Mouse (Mus musculus) limb, embryonic 15.5 days (tissue): ENCODE results near the gene Fam227a. TPM values are rescaled to one million over a fixed set of nuclear protein-coding genes. Genes with fewer than 3 reads are reported as not detected.
A peak's percentile ranks its signal among the peaks of the same experiment; 100 is the strongest.

Source experiments
- ATAC-seq: fragments of 200-750 bp; cut with Nextera tagmentation; 2 replicates; pipeline ENCODE4 v1.8.0; 2017; ENCODE audit warnings: low read depth, moderate TSS enrichment; ENCODE audit not compliant: insufficient number of reproducible peaks, low FRiP score, low TSS enrichment
- H3K27ac ChIP-seq: fragments of 300-500 bp; sonication (generic); 2 replicates; pipeline ENCODE4 v1.5.1; 2015; ENCODE audit warnings: moderate library complexity, mild to moderate bottlenecking, inconsistent platforms
- H3K27me3 ChIP-seq: fragments of 300-500 bp; sonication (generic); 2 replicates; pipeline ENCODE4 v1.6.1; 2015; ENCODE audit warnings: inconsistent platforms
- H3K36me3 ChIP-seq: fragments of 300-500 bp; sonication (generic); 2 replicates; pipeline ENCODE4 v1.6.1; 2015; ENCODE audit warnings: inconsistent platforms
- H3K4me1 ChIP-seq: fragments of 300-500 bp; sonication (generic); 2 replicates; pipeline ENCODE4 v1.6.1; 2015; ENCODE audit warnings: inconsistent platforms
- H3K4me2 ChIP-seq: fragments of 300-500 bp; sonication (generic); 2 replicates; pipeline ENCODE4 v1.6.1; 2015; ENCODE audit warnings: mild to moderate bottlenecking, inconsistent platforms
- H3K4me3 ChIP-seq: fragments of 300-500 bp; sonication (generic); 2 replicates; pipeline ENCODE4 v1.5.1; 2015; ENCODE audit warnings: mild to moderate bottlenecking, inconsistent platforms
- H3K9ac ChIP-seq: fragments of 300-500 bp; sonication (generic); 2 replicates; pipeline ENCODE4 v1.6.1; 2015; ENCODE audit warnings: inconsistent platforms
- H3K9me3 ChIP-seq: fragments of 300-500 bp; sonication (generic); 2 replicates; pipeline ENCODE4 v1.6.1; 2016; ENCODE audit warnings: inconsistent platforms
- WGBS: fragments of 180-500 bp; shearing (Covaris S2); methylation state at CpG from one replicate; pipeline ENCODE4 v1.1.7; 2015; 5-methylcytosine and 5-hydroxymethylcytosine counted together
- polyA plus RNA-seq: library from polyadenylated mRNA; unstranded; fragments of >200 nt; fragmentation: Nextera tagmentation; extraction: Ambion mirVana; gene quantifications from 2 replicates; pipeline ENCODE4 v1.2.1, GENCODE M21; 2015

Fam227a gene
- polyA plus RNA-seq, 1 experiment from 2014 or later, result 0.82 TPM

DNA sequence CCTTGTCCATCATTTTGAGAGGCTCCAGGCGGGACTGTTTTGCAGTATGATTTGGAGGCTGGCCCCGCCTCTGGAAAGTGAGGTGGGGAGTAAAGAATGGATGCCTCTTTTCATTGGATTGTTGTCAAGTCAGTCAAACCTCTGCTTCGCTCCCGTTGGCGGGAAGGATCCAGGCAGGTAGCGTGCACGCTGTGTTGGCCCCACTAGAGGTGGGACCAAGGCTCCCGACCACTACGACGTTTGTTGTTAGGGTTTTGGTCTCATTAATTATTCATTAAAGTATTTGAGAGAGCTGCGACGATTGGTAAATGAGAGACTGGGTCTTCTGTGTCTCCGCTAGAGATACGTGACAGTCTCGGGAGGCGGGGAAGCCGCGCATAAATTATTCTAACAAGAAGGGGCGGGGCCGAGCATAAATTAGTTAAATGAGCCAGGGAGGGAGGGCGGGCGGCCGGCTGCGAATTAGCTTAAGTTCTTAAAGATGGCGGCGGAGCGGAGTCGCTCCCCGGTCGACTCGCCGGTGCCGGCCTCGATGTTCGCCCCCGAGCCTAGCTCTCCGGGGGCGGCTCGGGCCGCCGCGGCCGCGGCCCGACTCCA, 31.8 kb upstream of the Fam227a start, which contains the start of gene Gtpbp1:
TSS of gene Gtpbp1 (plus strand) at position 420 of the 597 bp plus-strand sequence.
- Histone ChIP-seq H3K4me2 (peak within 1 kb of the TSS; percentile 93), H3K4me3 (peak within 1 kb of the TSS; percentile 97), H3K4me1 (peaks cover 45% of the 10 kb centered on the region), H3K9ac (peak within 1 kb of the TSS; percentile 83), H3K27me3 (no peaks in the 10 kb centered on the region), H3K27ac (peak within 1 kb of the TSS; percentile 87), H3K9me3 (no peaks in the 10 kb centered on the region), H3K36me3 (peaks cover 14% of the 10 kb centered on the region)
- peak; percentile 96 for ATAC-seq
- WGBS, result under 1% methylated on average over 45 of the region's 45 CpGs

DNA sequence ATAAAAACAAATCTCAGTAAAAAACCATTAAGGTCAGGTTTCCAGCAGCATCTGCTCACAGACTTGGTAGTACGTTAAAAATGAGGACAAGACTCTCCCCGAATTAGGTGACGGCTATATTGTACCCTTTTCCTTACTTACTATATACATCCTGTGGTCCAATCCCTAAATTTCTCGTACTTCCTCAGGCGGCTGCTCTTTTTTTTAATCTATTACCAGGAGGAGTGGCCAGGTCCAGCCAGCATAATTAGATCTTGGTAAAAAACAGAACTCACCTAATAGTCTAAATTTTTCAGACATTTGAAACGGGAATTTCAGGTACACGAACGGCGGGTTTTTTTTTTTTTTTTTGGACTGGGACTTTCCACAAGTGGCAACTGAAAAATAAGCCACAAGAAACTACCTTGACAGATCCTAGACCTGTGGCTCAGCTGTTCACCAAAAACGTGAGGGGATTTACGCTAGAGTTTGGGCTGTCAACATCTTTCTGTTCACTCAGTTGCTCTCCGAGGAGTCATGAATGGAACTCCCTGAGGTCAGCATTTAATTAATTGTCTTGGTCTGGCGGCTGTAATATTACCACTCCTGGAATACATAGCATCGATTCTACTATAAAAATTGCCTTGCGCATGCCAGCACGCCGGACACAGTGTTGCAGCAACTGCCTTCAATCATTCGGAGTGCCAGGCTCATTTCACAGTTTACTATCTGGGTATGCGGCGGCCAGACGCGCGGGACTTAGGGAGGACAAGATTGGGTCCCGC, 31.1 kb upstream of the Fam227a start:
- Histone ChIP-seq H3K27me3 (no peaks in the 10 kb centered on the region), H3K4me1 (peaks cover 51% of the 10 kb centered on the region), H3K9ac (no peak overlapping the region), H3K9me3 (no peaks in the 10 kb centered on the region), H3K4me2 (peak overlapping the region; percentile 93), H3K4me3 (peak overlapping the region; percentile 97), H3K36me3 (peaks cover 8% of the 10 kb centered on the region), H3K27ac (peak overlapping the region; percentile 69)
- ATAC-seq, result no peak
- 11% methylated on average over 24 of the region's 24 CpGs for WGBS

- no peaks in the 10 kb centered on the region for H3K27me3 ChIP-seq
- H3K27ac ChIP-seq, result peak overlapping the region; percentile 98
- 4% methylated on average over 8 of the region's 8 CpGs for WGBS
- H3K9me3 ChIP-seq, result no peaks in the 10 kb centered on the region
- H3K36me3 ChIP-seq, result no peaks in the 10 kb centered on the region
- H3K4me2 ChIP-seq, result peak overlapping the region; percentile 67
- peaks cover 66% of the 10 kb centered on the region for H3K4me1 ChIP-seq
- no peak for ATAC-seq
- peak overlapping the region; percentile 87 for H3K4me3 ChIP-seq
- H3K9ac ChIP-seq, result peak overlapping the region; percentile 88; the same call in 1 of the 2 replicates
These were observed 29.7 kb upstream of the Fam227a start for GRCm38 (mm10) chr15:79688268-79688956.

- under 1% methylated on average over 59 of the region's 72 CpGs for WGBS
- Histone ChIP-seq H3K9me3 (no peaks in the 10 kb centered on the region), H3K4me1 (peaks cover 71% of the 10 kb centered on the region), H3K4me3 (peak within 1 kb of the TSS; percentile 87), H3K27me3 (no peaks in the 10 kb centered on the region), H3K36me3 (no peaks in the 10 kb centered on the region), H3K9ac (peak within 1 kb of the TSS; percentile 88), H3K27ac (peak within 1 kb of the TSS; percentile 98), H3K4me2 (peak within 1 kb of the TSS; percentile 67)
- ATAC-seq, result peak; percentile 68
These were observed 29.0 kb upstream of the Fam227a start, which contains the start of gene Josd1 for GRCm38 (mm10) chr15:79687646-79688267. Josd1 (minus strand) TSS chr15:79687919.

GRCm38 (mm10) chr15:79687175-79687574, 28.4 kb upstream of the Fam227a start:
- Histone ChIP-seq H3K9ac (peak overlapping the region; percentile 88), H3K9me3 (no peaks in the 10 kb centered on the region), H3K27me3 (no peaks in the 10 kb centered on the region), H3K27ac (peak overlapping the region; percentile 98), H3K4me1 (peaks cover 68% of the 10 kb centered on the region), H3K4me2 (peak overlapping the region; percentile 67), H3K4me3 (peak overlapping the region; percentile 87), H3K36me3 (no peaks in the 10 kb centered on the region)
- under 1% methylated on average over 33 of the region's 33 CpGs for WGBS
- ATAC-seq, result no peak

GRCm38 (mm10) chr15:79686046-79686869, 27.5 kb upstream of the Fam227a start:
- 13% methylated on average over 15 of the region's 15 CpGs for WGBS
- Histone ChIP-seq H3K27me3 (no peaks in the 10 kb centered on the region), H3K36me3 (0 out of 2 replicates have a peak, but pooled peaks cover 3% of the 10 kb centered on the region), H3K9ac (no peak overlapping the region), H3K4me2 (peak overlapping the region; percentile 67), H3K9me3 (no peaks in the 10 kb centered on the region), H3K4me1 (peaks cover 63% of the 10 kb centered on the region), H3K4me3 (peak overlapping the region; percentile 87), H3K27ac (no peak overlapping the region)
- no peak for ATAC-seq

DNA sequence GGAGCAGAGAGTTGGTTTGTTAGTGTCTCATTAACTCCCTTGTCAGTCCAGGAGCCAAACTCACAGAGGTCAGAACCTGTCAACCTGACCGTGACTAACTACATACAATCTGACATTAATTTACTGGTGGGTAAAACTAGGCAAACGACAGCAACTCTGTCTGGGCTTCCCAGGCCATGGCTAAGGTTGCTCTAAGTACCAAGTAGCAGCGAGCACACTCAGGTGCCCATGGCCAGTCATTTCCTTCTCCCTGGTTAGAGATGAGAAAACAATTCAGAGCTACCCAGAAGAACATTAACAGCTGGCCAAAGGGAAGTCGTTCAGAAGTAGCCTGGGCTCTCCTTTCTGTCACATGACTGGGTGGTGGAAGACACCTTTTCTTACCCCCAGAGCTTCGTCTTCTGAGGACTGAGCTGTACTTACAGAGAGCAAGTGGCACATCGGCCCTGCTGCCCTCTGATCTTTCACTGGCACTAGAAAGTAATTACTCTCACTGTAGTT, 26.4 kb upstream of the Fam227a start:
- Histone ChIP-seq H3K4me2 (peak overlapping the region; percentile 67), H3K27me3 (no peaks in the 10 kb centered on the region), H3K4me1 (peaks cover 64% of the 10 kb centered on the region), H3K4me3 (peak overlapping the region; percentile 87), H3K36me3 (0 out of 2 replicates have a peak, but pooled peaks cover 3% of the 10 kb centered on the region), H3K9ac (0 out of 2 replicates have a peak overlapping the region, but pooled peaks have one; percentile 15), H3K9me3 (no peaks in the 10 kb centered on the region), H3K27ac (no peak overlapping the region)
- 21% methylated on average over 6 of the region's 6 CpGs for WGBS
- no peak for ATAC-seq

GRCm38 (mm10) chr15:79684616-79685015, 25.9 kb upstream of the Fam227a start:
- Histone ChIP-seq H3K36me3 (peaks cover 5% of the 10 kb centered on the region; the same call in 1 of the 2 replicates), H3K4me3 (peak overlapping the region; percentile 87), H3K27me3 (no peaks in the 10 kb centered on the region), H3K4me1 (peaks cover 59% of the 10 kb centered on the region), H3K4me2 (peak overlapping the region; percentile 67), H3K9me3 (no peaks in the 10 kb centered on the region), H3K27ac (no peak overlapping the region), H3K9ac (0 out of 2 replicates have a peak overlapping the region, but pooled peaks have one; percentile 15)
- WGBS, result 74% methylated on average over 6 of the region's 6 CpGs
- no peak for ATAC-seq

GRCm38 (mm10) chr15:79683707-79684465, 25.1 kb upstream of the Fam227a start:
- no peak overlapping the region for H3K27ac ChIP-seq
- no peaks in the 10 kb centered on the region for H3K27me3 ChIP-seq
- peaks cover 6% of the 10 kb centered on the region; the same call in 1 of the 2 replicates for H3K36me3 ChIP-seq
- 75% methylated on average over 19 of the region's 19 CpGs for WGBS
- H3K4me1 ChIP-seq, result peaks cover 55% of the 10 kb centered on the region
- 0 out of 2 replicates have a peak overlapping the region, but pooled peaks have one; percentile 9 for H3K4me3 ChIP-seq
- H3K9me3 ChIP-seq, result no peaks in the 10 kb centered on the region
- ATAC-seq, result no peak
- H3K4me2 ChIP-seq, result peak overlapping the region; percentile 67
- H3K9ac ChIP-seq, result 0 out of 2 replicates have a peak overlapping the region, but pooled peaks have one; percentile 3

DNA sequence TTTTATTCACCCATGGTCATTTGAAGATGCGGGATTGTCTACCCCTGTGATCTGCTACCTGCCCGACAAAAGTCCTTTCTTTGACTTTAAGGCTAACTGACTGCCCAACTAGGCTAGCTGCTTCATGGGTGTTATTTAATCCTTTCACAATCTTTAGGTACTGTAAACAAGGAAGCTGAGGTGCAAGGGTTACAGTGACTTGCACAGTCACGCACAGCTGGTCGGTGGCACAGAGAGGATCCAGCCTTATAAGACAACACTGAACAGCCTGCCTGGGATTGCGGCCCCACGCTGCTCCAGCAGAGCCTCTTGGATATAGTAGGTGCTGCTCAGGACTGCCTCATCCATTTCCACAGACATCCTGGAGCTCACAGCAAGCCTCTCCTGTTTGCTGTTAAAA, 24.4 kb upstream of the Fam227a start:
- 93% methylated on average over 6 of the region's 6 CpGs for WGBS
- H3K4me2 ChIP-seq, result no peak overlapping the region
- H3K4me3 ChIP-seq, result no peak overlapping the region
- peaks cover 6% of the 10 kb centered on the region; the same call in 1 of the 2 replicates for H3K36me3 ChIP-seq
- peaks cover 50% of the 10 kb centered on the region for H3K4me1 ChIP-seq
- no peaks in the 10 kb centered on the region for H3K27me3 ChIP-seq
- no peak overlapping the region for H3K9ac ChIP-seq
- no peak overlapping the region for H3K27ac ChIP-seq
- H3K9me3 ChIP-seq, result no peaks in the 10 kb centered on the region
- ATAC-seq, result no peak
